Mouse (Mus musculus) hematopoietic stem cell, adult 5-6 weeks (primary cell): ENCODE data around the gene St8sia1. TPM values are rescaled to one million over a fixed set of nuclear protein-coding genes. Genes with fewer than 3 reads are reported as not detected.

Experiments
- ATAC-seq, 2 experiments: fragments of 125-278 bp in 1 of 2; replicated peaks in 1 of 2; 2 replicates each; pipeline ENCODE4 v1.8.0; 2016 to 2017; ENCODE audit warnings: inconsistent platforms in 2 of 2, mild to moderate bottlenecking in 2 of 2, moderate number of reproducible peaks in 2 of 2, low read depth in 1 of 2, moderate TSS enrichment in 1 of 2; ENCODE audit not compliant: low FRiP score in 2 of 2, poor library complexity in 2 of 2, severe bottlenecking in 2 of 2, insufficient read depth in 1 of 2, low TSS enrichment in 1 of 2
- total RNA-seq: library from RNA; stranded (forward); fragments of 172-1452, 232-1000 nt; gene quantifications from 2 replicates; pipeline ENCODE4 v1.2.3, GENCODE M21; 2017

St8sia1 gene
- total RNA-seq, 1 experiment from 2014 or later = 0.65 TPM

- no peak for ATAC-seq
These were observed 102.0 kb downstream of the St8sia1 start for GRCm38 (mm10) chr6:142862265-142862664.

- ATAC-seq = no peak
These were observed 103.9 kb downstream of the St8sia1 start for GRCm38 (mm10) chr6:142860396-142860795.

- no peak for ATAC-seq
These were observed 104.3 kb downstream of the St8sia1 start for GRCm38 (mm10) chr6:142859946-142860345.

- no peak; a peak in 1 of 4 replicates for ATAC-seq
These were observed 105.3 kb downstream of the St8sia1 start for GRCm38 (mm10) chr6:142858937-142859336.

- ATAC-seq = peak; percentile 37 to 39; a peak in 3 of 4 replicates
These were observed 107.9 kb downstream of the St8sia1 start for GRCm38 (mm10) chr6:142856258-142856874.

GRCm38 (mm10) chr6:142855761-142856160, 108.5 kb downstream of the St8sia1 start:
- no peak for ATAC-seq

- peak; percentile 44 to 56 for ATAC-seq
These were observed 111.6 kb downstream of the St8sia1 start for GRCm38 (mm10) chr6:142852419-142853377.

- no peak for ATAC-seq
These were observed 113.8 kb downstream of the St8sia1 start for GRCm38 (mm10) chr6:142850436-142850835.

GRCm38 (mm10) chr6:142849326-142849725, 114.9 kb downstream of the St8sia1 start:
- ATAC-seq = no peak

GRCm38 (mm10) chr6:142847914-142848674, 116.2 kb downstream of the St8sia1 start:
- ATAC-seq = no peak

GRCm38 (mm10) chr6:142846855-142847254, 117.4 kb downstream of the St8sia1 start:
- ATAC-seq = no peak

- no peak for ATAC-seq
These were observed 119.2 kb downstream of the St8sia1 start for GRCm38 (mm10) chr6:142845066-142845465.

- no peak for ATAC-seq
These were observed 120.2 kb downstream of the St8sia1 start for GRCm38 (mm10) chr6:142844061-142844460.

- no peak for ATAC-seq
These were observed 125.8 kb downstream of the St8sia1 start for GRCm38 (mm10) chr6:142838501-142838900.

- ATAC-seq = no peak
These were observed 126.9 kb downstream of the St8sia1 start for GRCm38 (mm10) chr6:142837326-142837725.

GRCm38 (mm10) chr6:142835726-142836125, 128.5 kb downstream of the St8sia1 start:
- ATAC-seq = no peak

GRCm38 (mm10) chr6:142834911-142835310, 129.3 kb downstream of the St8sia1 start:
- ATAC-seq = no peak

GRCm38 (mm10) chr6:142831706-142832105, 132.5 kb downstream of the St8sia1 start:
- ATAC-seq = peak; percentile 38 to 50; a peak in 3 of 4 replicates
